Mouse (Mus musculus) liver, embryonic 11.5 days (tissue): ENCODE data around the gene Adgrf5. TPM values are rescaled to one million over a fixed set of nuclear protein-coding genes. Genes with fewer than 3 reads are reported as not detected.

Experiments used
- ATAC-seq: fragments of 200-750 bp; cut with Nextera tagmentation; replicated peaks from 2 replicates; pipeline ENCODE4 v1.8.0; 2017; ENCODE audit warnings: moderate number of reproducible peaks, mild to moderate bottlenecking, moderate TSS enrichment, moderate library complexity; ENCODE audit not compliant: low FRiP score
- DNase-seq: peaks from one replicate; pipeline ENCODE4 v3.0.0-alpha.2; 2017; ENCODE audit warnings: low spot score
- H3K27ac ChIP-seq: fragments of 300-500 bp; sonication (generic); 2 replicates; pipeline ENCODE4 v1.5.1; 2014; ENCODE audit warnings: mild to moderate bottlenecking, low read depth, low read length, control low read depth
- H3K27me3 ChIP-seq: fragments of 300-500 bp; sonication (generic); replicated peaks from 2 replicates; pipeline ENCODE4 v1.6.1; 2014; ENCODE audit warnings: low read length, mixed read lengths; ENCODE audit not compliant: control insufficient read depth, insufficient read depth
- H3K36me3 ChIP-seq: fragments of 300-500 bp; sonication (generic); 2 replicates; pipeline ENCODE4 v1.6.1; 2014; ENCODE audit warnings: mild to moderate bottlenecking, low read length, moderate library complexity, mixed read lengths; ENCODE audit not compliant: control insufficient read depth, insufficient read depth
- H3K4me1 ChIP-seq: fragments of 300-500 bp; sonication (generic); replicated peaks from 2 replicates; pipeline ENCODE4 v1.6.1; 2014; ENCODE audit warnings: low read length, mixed read lengths; ENCODE audit not compliant: control insufficient read depth, insufficient read depth
- H3K4me2 ChIP-seq: fragments of 300-500 bp; sonication (generic); 2 replicates; pipeline ENCODE4 v1.6.1; 2014; ENCODE audit warnings: mild to moderate bottlenecking, control low read depth, moderate library complexity
- H3K4me3 ChIP-seq: fragments of 300-500 bp; sonication (generic); 2 replicates; pipeline ENCODE4 v1.5.1; 2014; ENCODE audit warnings: low read depth, low read length, control low read depth
- H3K9ac ChIP-seq: fragments of 300-500 bp; sonication (generic); 2 replicates; pipeline ENCODE4 v1.6.1; 2014; ENCODE audit warnings: low read depth, low read length, control low read depth
- H3K9me3 ChIP-seq: fragments of 300-500 bp; sonication (generic); 2 replicates; pipeline ENCODE4 v1.6.1; 2016; ENCODE audit warnings: low read length, inconsistent platforms, mixed read lengths; ENCODE audit not compliant: control insufficient read depth
- WGBS: fragments of 180-500 bp; shearing (Covaris S2); extraction: QIAGEN DNeasy Blood & Tissue Kit; methylation state at CpG from one replicate; pipeline ENCODE4 v1.1.7; 2014; 5-methylcytosine and 5-hydroxymethylcytosine counted together
- polyA plus RNA-seq: library from polyadenylated mRNA; unstranded; fragments of >200 nt; fragmentation: Nextera tagmentation; extraction: Ambion mirVana; gene quantifications from 2 replicates; pipeline ENCODE4 v1.2.1, GENCODE M21; 2014

Adgrf5 gene
- polyA plus RNA-seq, 1 experiment from 2014 or later, result 9.3 TPM

- DNase-seq, result no peak
- H3K27me3 ChIP-seq, result peaks cover 1% of the 10 kb centered on the region
- WGBS, result 52% methylated on average over 9 of the region's 9 CpGs
- no peaks in the 10 kb centered on the region for H3K9me3 ChIP-seq
- H3K4me2 ChIP-seq, result no peak overlapping the region
- H3K27ac ChIP-seq, result no peak overlapping the region
- ATAC-seq, result no peak
- H3K4me1 ChIP-seq, result no peaks in the 10 kb centered on the region
- H3K4me3 ChIP-seq, result no peak overlapping the region
- H3K9ac ChIP-seq, result no peak overlapping the region
- H3K36me3 ChIP-seq, result no peaks in the 10 kb centered on the region
Measured at GRCm38 (mm10) chr17:43366486-43366885, 6.2 kb downstream of the Adgrf5 start.

GRCm38 (mm10) chr17:43368171-43368576 lies 7.9 kb downstream of the Adgrf5 start:
- Histone ChIP-seq H3K4me1 (no peaks in the 10 kb centered on the region), H3K4me3 (no peak overlapping the region), H3K27ac (no peak overlapping the region), H3K9me3 (no peaks in the 10 kb centered on the region), H3K4me2 (no peak overlapping the region), H3K27me3 (no peaks in the 10 kb centered on the region), H3K9ac (no peak overlapping the region), H3K36me3 (no peaks in the 10 kb centered on the region)
- ATAC-seq (no peak), DNase-seq (no peak)
- WGBS, result 63% methylated on average over 5 of the region's 5 CpGs

GRCm38 (mm10) chr17:43372604-43373003 lies 12.4 kb downstream of the Adgrf5 start:
- H3K4me1 ChIP-seq, result no peaks in the 10 kb centered on the region
- WGBS, result 69% methylated on average over 4 of the region's 4 CpGs
- H3K4me2 ChIP-seq, result no peak overlapping the region
- no peak overlapping the region for H3K9ac ChIP-seq
- H3K27ac ChIP-seq, result no peak overlapping the region
- no peaks in the 10 kb centered on the region for H3K36me3 ChIP-seq
- no peak for DNase-seq
- no peak overlapping the region for H3K4me3 ChIP-seq
- no peaks in the 10 kb centered on the region for H3K27me3 ChIP-seq
- ATAC-seq, result no peak
- H3K9me3 ChIP-seq, result no peaks in the 10 kb centered on the region

GRCm38 (mm10) chr17:43374020-43374419 lies 13.8 kb downstream of the Adgrf5 start:
- Histone ChIP-seq H3K36me3 (no peaks in the 10 kb centered on the region), H3K27me3 (no peaks in the 10 kb centered on the region), H3K4me2 (no peak overlapping the region), H3K27ac (no peak overlapping the region), H3K4me3 (no peak overlapping the region), H3K9me3 (no peaks in the 10 kb centered on the region), H3K9ac (no peak overlapping the region), H3K4me1 (no peaks in the 10 kb centered on the region)
- WGBS, result 20% methylated on average over 4 of the region's 4 CpGs
- DNase-seq (no peak), ATAC-seq (no peak)

- Histone ChIP-seq H3K4me2 (no peak overlapping the region), H3K9ac (no peak overlapping the region), H3K27ac (0 out of 2 replicates have a peak overlapping the region, but pooled peaks have one; percentile 13), H3K9me3 (no peaks in the 10 kb centered on the region), H3K36me3 (no peaks in the 10 kb centered on the region), H3K4me3 (no peak overlapping the region), H3K27me3 (no peaks in the 10 kb centered on the region), H3K4me1 (no peaks in the 10 kb centered on the region)
- no peak for DNase-seq
- 31% methylated on average over 5 of the region's 5 CpGs for WGBS
- no peak for ATAC-seq
Measured at GRCm38 (mm10) chr17:43376527-43376926, 16.3 kb downstream of the Adgrf5 start.

- Histone ChIP-seq H3K4me3 (no peak overlapping the region), H3K9ac (no peak overlapping the region), H3K9me3 (no peaks in the 10 kb centered on the region), H3K4me2 (no peak overlapping the region), H3K27ac (no peak overlapping the region), H3K4me1 (no peaks in the 10 kb centered on the region), H3K27me3 (no peaks in the 10 kb centered on the region), H3K36me3 (no peaks in the 10 kb centered on the region)
- ATAC-seq (no peak), DNase-seq (no peak)
- WGBS, result 67% methylated on average over 5 of the region's 5 CpGs
Measured at GRCm38 (mm10) chr17:43378703-43379102, 18.5 kb downstream of the Adgrf5 start.

GRCm38 (mm10) chr17:43386331-43386730 lies 26.1 kb downstream of the Adgrf5 start:
- Histone ChIP-seq H3K4me1 (0 out of 2 replicates have a peak, but pooled peaks cover 4% of the 10 kb centered on the region), H3K9ac (no peak overlapping the region), H3K27me3 (no peaks in the 10 kb centered on the region), H3K4me3 (no peak overlapping the region), H3K27ac (no peak overlapping the region), H3K9me3 (no peaks in the 10 kb centered on the region), H3K36me3 (no peaks in the 10 kb centered on the region), H3K4me2 (no peak overlapping the region)
- ATAC-seq, result no peak
- no peak for DNase-seq
- WGBS, result 89% methylated on average over 5 of the region's 5 CpGs

GRCm38 (mm10) chr17:43387171-43387570 lies 26.9 kb downstream of the Adgrf5 start:
- Histone ChIP-seq H3K9ac (no peak overlapping the region), H3K36me3 (no peaks in the 10 kb centered on the region), H3K9me3 (no peaks in the 10 kb centered on the region), H3K4me3 (no peak overlapping the region), H3K27me3 (no peaks in the 10 kb centered on the region), H3K4me2 (no peak overlapping the region), H3K27ac (no peak overlapping the region), H3K4me1 (0 out of 2 replicates have a peak, but pooled peaks cover 4% of the 10 kb centered on the region)
- ATAC-seq (0 out of 2 replicates have a peak, but pooled peaks have one; percentile 27), DNase-seq (no peak)
- WGBS, result 31% methylated on average over 3 of the region's 3 CpGs

- DNase-seq, result no peak
- Histone ChIP-seq H3K9ac (no peak overlapping the region), H3K9me3 (no peaks in the 10 kb centered on the region), H3K27ac (no peak overlapping the region), H3K4me3 (no peak overlapping the region), H3K36me3 (no peaks in the 10 kb centered on the region), H3K4me2 (no peak overlapping the region), H3K4me1 (0 out of 2 replicates have a peak, but pooled peaks cover 4% of the 10 kb centered on the region), H3K27me3 (no peaks in the 10 kb centered on the region)
- no peak for ATAC-seq
- WGBS, result 84% methylated on average over 11 of the region's 11 CpGs
Measured at GRCm38 (mm10) chr17:43389256-43389655, 29.0 kb downstream of the Adgrf5 start.
